Mouse (Mus musculus) heart, adult 18-20 months (tissue): ENCODE measurements around the gene Faap24. TPM values are rescaled to one million over a fixed set of nuclear protein-coding genes. Genes with fewer than 3 reads are reported as not detected.

ENCODE experiments used
- DNase-seq, 2 experiments: peaks; one replicate each; pipeline ENCODE4 v3.0.0; 2021 to 2022; ENCODE audit warnings: mixed read lengths in 1 of 2
- total RNA-seq, 2 experiments: library from RNA; stranded (reverse); gene quantifications; 2 replicates each; pipeline ENCODE4 v1.2.3; 2021

The Faap24 gene
- total RNA-seq, 2 experiments from 2014 or later, result 1.4 to 1.8 TPM

DNA sequence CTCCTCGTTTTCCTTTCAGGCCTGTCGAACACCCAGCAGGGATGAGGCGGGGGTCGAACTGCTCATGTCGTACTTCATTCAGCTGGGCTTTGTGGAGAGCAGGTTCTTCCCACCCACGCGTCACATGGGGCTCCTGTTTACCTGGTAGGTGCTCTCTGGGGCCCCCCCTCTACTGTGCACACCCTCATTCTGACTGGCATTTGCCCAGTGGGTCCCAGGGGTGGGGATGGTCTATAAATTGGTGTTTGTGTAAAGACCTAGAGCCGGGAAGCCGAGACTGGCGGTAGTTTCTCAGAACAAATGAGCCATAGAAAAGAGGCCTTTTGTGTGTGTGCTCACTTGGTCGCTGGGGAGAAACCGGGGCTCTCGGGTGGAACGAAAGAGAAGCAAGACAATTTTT lies 25.5 kb downstream of the Faap24 start:
- DNase-seq, result no peak

DNA sequence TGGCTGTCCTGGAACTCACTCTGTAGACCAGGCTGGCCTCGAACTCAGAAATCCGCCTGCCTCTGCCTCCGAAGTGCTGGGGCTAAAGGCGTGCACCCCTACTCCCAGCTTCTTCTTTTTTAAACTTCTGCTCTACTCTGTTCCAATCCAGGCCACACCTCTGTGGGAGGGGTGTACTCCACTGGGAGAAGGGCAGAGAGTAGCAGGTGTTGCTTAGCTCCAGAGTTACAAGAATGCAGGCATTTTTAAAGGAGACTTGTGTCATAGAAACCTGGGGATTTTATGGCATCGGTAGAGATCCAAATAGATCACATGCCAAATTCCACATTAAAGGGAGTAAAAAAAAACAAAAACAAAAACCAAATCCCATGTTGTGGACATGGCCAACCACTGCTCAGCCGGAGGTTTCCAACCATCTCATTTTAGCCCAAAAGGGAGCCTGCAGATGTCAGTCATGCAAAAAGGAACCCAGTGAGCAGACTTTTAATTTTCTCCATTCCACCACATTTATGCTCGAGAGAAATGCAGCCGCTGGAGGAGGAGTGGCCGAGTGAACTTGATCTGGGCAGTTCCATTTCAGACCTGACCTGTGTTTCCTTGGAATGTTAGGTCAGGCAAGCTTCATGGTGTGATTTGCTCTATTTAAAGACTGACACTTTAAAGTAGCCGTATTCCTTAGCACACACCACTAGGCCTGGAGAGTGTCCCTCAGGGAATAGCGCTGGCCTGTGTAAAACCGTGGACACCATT lies 31.3 kb downstream of the Faap24 start:
- DNase-seq, result no peak

DNA sequence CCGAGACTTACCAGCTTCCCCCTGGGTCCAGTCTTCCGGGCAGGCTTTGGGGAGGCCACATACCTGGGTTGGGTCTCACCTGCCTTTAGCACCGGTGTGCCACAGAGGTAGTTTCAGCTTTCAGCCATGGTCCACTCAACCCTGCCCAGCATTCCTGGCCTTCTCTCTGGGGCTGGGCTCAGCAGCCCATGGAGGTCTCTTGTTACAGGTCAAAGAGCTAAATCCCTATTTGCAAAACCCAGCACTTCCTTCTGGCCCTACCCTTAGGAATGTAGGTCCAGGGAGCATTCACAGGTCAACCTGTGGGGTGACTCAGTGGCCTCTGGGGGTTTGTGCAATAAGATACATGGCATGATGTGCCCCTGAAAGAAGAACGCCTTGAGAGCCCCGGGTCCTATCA lies 33.8 kb downstream of the Faap24 start:
- no peak for DNase-seq

DNA sequence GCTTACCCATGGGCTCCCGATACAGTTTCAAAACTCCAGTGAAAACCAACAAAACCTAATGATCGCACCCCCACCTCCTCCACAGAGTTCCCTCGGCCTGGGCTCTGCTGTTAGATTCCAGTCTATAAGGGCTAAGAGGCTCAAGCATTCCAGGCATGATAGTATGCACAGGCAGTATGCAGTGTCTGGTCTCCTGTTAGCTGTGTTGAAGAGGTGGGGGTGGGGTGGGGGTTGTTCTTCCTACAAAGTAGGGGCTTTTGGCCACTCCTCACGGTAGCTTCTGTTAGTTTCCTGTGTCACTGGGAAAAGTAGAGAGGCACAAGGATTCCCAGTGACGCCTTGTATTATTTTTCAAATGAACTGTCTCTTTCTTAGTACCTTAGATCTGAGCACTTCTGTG lies 34.4 kb downstream of the Faap24 start:
- no peak for DNase-seq

DNA sequence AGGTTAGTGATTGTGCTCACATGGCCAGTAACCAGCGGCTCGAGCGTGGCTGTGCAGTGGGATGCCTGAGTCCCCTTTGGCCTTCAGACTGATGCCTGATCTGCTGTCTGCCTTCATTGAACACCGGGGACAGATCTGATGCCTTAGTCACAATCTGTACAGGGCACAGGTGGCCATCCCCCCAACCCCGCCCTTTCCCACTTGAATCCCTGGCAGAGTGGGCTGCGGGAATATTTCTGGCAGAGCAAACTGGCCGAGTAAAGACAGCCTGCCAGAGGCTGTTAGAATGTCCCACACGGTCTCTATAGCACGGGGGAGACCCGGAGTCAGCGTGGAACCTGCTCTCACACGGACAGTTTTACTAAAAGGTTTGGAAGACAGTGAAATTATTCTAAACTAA lies 39.0 kb downstream of the Faap24 start:
- DNase-seq, result no peak

DNA sequence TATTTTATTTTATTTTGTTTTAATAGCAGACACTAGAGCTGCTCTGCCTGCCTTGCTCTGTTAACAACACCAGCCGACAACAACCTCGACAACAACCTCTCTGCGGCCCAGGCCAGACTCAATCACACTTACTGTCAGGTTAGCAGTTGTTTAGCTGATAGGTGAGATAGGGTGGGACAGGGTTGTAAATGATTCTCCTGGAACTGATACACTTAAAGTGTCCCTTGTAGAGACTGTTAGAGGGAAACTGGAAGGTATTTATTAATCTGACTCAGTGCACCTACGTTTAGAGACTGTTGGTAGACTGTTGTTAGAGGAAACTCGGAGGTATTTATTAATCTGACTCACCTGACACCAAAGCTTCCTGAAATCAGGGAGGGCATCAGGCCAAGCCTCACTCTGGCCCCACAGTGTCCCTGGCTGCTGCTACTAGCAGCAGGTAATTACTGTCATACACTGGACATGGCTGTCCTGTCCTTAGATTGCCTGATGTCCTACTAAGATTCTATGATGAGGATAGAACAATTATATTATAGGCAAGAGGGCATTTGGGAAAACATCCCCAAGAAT lies 41.2 kb downstream of the Faap24 start:
- no peak for DNase-seq

DNA sequence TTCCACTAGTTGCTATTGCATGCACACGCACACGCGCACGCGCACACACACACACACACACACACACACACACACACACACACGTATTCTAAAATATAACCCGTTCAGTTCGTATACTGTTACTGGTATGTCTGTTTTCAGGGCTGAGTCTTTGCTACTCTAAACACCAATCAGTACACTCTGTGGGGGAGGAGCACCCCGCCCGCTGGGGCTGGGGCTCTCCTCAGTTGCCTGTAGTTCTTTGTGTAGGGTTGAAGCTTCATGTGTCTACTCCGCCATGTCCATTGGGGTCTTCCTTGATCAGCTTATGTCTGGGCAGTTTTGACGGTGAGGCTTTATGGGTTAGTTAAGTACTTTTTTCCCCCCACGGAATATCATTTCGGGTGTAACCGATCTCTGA lies 43.3 kb downstream of the Faap24 start:
- no peak for DNase-seq

DNA sequence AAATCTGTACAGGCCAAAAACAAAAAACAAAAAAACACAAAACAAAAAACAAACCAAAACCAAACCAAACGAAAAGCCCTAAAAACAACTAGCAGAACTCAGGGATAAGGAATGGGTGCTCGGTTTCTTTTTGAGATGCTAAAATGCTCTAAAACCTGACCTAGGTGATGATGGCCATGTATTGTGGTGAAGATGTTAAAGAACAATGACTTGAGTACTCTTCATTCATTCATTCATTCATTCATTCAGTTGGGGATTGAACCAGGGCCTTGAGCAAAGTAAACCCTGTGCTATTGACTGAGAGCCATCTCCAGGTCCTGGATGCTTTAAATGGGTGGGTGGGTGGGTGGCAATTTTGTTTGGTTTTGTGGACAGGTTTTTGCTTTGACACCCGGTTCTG lies 45.5 kb downstream of the Faap24 start:
- DNase-seq, result no peak

DNA sequence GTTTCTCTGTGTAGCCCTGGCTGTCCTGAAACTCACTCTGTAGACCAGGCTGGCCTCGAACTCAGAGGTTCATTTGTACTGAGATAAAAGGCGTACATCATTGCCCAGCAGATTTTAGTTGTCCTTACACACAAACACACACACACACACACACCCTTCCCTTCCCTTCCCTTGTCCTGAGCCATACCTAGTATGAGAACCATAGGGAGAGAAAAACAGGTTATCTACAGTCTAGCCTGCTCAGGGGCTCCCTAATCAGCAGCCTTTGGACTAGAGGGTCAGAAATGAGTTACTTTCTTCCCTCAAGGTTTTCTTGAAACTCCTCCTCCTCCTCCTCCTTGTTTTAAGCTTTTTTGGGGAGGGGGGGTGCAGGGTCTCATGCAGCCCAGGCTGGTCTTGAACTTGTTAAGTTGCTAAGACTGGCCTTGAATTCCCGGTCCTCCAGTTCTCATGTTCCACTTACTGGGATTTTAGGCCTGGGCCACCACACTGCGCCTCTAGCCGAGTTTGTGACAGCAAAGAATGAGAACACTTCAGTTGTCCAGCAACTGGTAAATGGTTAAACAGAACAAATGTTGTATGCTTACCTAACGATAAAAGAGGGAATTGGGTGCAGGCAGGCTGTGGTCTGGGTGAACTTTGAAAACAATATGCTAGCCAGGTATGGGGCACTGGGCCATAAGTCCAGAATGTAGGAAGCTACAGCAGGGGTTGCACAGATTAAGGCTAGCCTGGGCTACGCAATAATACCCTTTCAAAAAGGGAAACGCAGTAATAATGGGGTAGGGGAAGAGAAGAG lies 46.6 kb downstream of the Faap24 start:
- no peak for DNase-seq

DNA sequence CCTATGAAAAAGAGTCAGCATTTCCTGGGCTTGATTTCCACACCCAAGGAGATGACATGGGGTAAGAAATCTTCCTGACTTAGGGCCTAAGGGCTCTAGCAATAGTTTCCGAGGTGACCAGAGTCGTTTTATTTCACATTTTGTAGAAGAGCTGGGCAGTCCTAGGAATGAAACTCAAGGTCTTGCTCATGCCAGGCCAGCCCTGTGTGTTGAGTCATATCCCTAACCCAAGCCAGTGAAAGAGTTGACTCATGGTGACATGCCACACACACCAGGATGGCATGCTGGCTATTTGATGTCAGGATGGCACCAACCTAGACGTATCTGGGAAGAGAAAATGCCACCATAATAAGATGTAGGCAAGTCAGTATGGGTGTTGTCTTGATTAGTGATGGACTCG lies 47.6 kb downstream of the Faap24 start:
- DNase-seq, result no peak

DNA sequence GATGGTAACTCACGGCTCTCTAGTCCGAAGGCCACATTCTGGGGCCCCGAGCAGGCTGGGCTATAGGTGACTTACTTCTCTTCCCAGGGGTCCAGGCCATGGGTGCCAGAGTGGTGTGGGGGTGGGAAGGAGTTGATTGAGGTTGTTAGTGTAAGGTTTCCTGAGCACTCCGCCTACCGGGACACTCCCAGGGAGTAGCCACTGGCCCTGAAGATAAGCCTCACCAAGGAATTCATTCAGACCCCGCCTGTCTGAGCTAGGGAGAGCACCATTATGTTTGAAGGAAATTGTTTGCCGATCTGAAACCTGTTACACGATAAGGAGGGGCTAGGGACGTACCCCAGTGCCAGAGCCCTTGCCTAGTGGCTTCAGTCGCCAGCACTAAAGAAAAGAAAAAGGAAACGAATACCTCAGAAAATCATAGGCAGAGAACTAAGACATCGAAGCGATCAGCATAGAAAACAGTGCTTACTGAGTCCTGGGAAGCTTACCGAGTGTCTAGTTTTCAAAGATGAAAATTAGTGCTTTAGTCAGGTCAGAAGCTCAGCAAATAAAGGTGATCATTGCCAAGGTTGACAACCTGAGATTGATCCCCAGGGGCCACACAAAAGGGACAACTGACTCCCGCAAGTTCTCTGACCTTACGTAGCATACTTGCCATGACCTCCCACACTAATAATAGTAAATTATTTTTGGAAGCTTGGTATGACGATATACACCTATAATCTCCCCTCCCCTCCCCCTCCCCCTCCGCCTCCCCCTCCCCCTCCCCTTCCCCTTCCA lies 48.5 kb downstream of the Faap24 start:
- DNase-seq, result peak in 1 of 2 experiments; percentile 25

DNA sequence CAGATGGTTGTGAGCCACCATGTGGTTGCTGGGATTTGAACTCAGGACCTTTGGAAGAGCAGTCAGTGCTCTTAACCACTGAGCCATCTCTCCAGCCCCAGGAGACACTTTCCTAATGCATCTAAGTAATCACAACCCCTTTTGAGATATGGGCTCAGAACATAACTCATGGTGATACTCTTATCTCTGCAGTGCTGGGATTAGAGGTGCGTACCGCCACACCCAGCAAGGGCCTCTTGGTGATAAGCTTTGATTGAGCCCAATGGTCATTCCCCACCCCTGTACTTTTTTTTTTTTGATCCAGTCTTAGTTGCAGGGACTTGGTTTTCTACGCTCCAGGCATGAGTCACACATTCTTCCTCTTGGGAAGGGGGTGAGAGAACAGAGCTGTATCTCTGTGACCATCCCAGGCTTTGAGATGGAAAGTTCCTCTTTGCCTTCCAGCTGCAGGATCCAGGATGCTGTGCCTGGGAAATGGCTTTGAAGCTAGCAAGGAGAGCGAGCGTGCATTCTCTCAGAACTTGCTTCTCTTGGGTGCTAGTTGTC lies 51.8 kb downstream of the Faap24 start:
- DNase-seq, result no peak

DNA sequence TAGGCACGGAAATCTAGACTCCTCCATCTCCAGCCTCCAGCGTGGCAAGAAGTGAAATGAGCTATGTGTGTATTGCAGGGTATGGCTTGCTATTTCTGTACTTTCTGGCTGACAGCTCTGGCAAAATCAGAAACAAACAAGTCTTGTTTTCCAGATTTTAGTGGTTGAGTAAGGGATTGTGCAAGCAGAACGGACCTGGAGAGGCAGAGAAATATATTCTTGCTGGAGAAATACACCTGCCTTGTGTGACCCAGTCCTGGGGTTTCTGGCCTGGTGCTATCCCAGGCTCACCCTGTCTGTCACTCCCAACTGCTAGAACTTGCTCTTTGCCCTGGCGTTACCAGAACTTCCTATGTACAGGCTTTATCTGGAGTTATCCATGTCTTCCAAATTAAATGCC lies 54.1 kb downstream of the Faap24 start:
- no peak for DNase-seq

Other genes starting within 250 kb of the Faap24 start
- 1 to 10 TPM in 1 of 2 experiments, under 1 TPM in 1; 0.35 to 1.1 TPM for gene Slc7a10, start 210.5 kb downstream of the Faap24 start, total RNA-seq
- gene Lrp3, start 181.3 kb downstream of the Faap24 start, total RNA-seq, result 1 to 10 TPM; 7.4 to 9.4 TPM
- 10 to 100 TPM; 11.5 to 11.7 TPM for gene Gpatch1, start 78.4 kb downstream of the Faap24 start, total RNA-seq
- gene Rhpn2, start 62.7 kb downstream of the Faap24 start, total RNA-seq, result 1 to 10 TPM; 3.6 to 4.8 TPM
- 10 to 100 TPM; 11.1 to 11.5 TPM for gene Cep89, start 199 bp upstream of the Faap24 start, total RNA-seq
- not detected for gene Slc7a9, start 52.0 kb upstream of the Faap24 start, total RNA-seq
- under 1 TPM in 1 of 2 experiments, not detected in 1; 0.07 TPM for gene Tdrd12, start 140.9 kb upstream of the Faap24 start, total RNA-seq
- 10 to 100 TPM; 69.2 to 80.4 TPM for gene Nudt19, start 159.5 kb upstream of the Faap24 start, total RNA-seq
- under 1 TPM in 1 of 2 experiments, not detected in 1; 0.10 TPM for gene Rgs9bp, start 188.7 kb upstream of the Faap24 start, total RNA-seq
- 1 to 10 TPM; 9.7 to 9.9 TPM for gene Ankrd27, start 189.4 kb upstream of the Faap24 start, total RNA-seq